Mouse (Mus musculus) limb, embryonic 15.5 days (tissue): ENCODE results near the gene Itgb1. TPM values are rescaled to one million over a fixed set of nuclear protein-coding genes. Genes with fewer than 3 reads are reported as not detected.

Source experiments
- ATAC-seq: fragments of 200-750 bp; cut with Nextera tagmentation; 2 replicates; pipeline ENCODE4 v1.8.0; 2017; ENCODE audit warnings: low read depth, moderate TSS enrichment; ENCODE audit not compliant: insufficient number of reproducible peaks, low FRiP score, low TSS enrichment
- H3K27ac ChIP-seq: fragments of 300-500 bp; sonication (generic); 2 replicates; pipeline ENCODE4 v1.5.1; 2015; ENCODE audit warnings: moderate library complexity, mild to moderate bottlenecking, inconsistent platforms
- H3K27me3 ChIP-seq: fragments of 300-500 bp; sonication (generic); 2 replicates; pipeline ENCODE4 v1.6.1; 2015; ENCODE audit warnings: inconsistent platforms
- H3K36me3 ChIP-seq: fragments of 300-500 bp; sonication (generic); 2 replicates; pipeline ENCODE4 v1.6.1; 2015; ENCODE audit warnings: inconsistent platforms
- H3K4me1 ChIP-seq: fragments of 300-500 bp; sonication (generic); 2 replicates; pipeline ENCODE4 v1.6.1; 2015; ENCODE audit warnings: inconsistent platforms
- H3K4me2 ChIP-seq: fragments of 300-500 bp; sonication (generic); 2 replicates; pipeline ENCODE4 v1.6.1; 2015; ENCODE audit warnings: mild to moderate bottlenecking, inconsistent platforms
- H3K4me3 ChIP-seq: fragments of 300-500 bp; sonication (generic); 2 replicates; pipeline ENCODE4 v1.5.1; 2015; ENCODE audit warnings: mild to moderate bottlenecking, inconsistent platforms
- H3K9ac ChIP-seq: fragments of 300-500 bp; sonication (generic); 2 replicates; pipeline ENCODE4 v1.6.1; 2015; ENCODE audit warnings: inconsistent platforms
- H3K9me3 ChIP-seq: fragments of 300-500 bp; sonication (generic); 2 replicates; pipeline ENCODE4 v1.6.1; 2016; ENCODE audit warnings: inconsistent platforms
- WGBS: fragments of 180-500 bp; shearing (Covaris S2); methylation state at CpG from one replicate; pipeline ENCODE4 v1.1.7; 2015; 5-methylcytosine and 5-hydroxymethylcytosine counted together
- polyA plus RNA-seq: library from polyadenylated mRNA; unstranded; fragments of >200 nt; fragmentation: Nextera tagmentation; extraction: Ambion mirVana; gene quantifications from 2 replicates; pipeline ENCODE4 v1.2.1, GENCODE M21; 2015

Gene Itgb1
- polyA plus RNA-seq, 1 experiment from 2014 or later: 269 TPM

- H3K4me2 ChIP-seq: no peak overlapping the region
- no peak for ATAC-seq
- no peak overlapping the region for H3K9ac ChIP-seq
- H3K27me3 ChIP-seq: no peaks in the 10 kb centered on the region
- peaks cover 18% of the 10 kb centered on the region for H3K4me1 ChIP-seq
- H3K9me3 ChIP-seq: no peaks in the 10 kb centered on the region
- H3K27ac ChIP-seq: no peak overlapping the region
- WGBS: 81% methylated on average over 3 of the region's 3 CpGs
- H3K4me3 ChIP-seq: no peak overlapping the region
- no peaks in the 10 kb centered on the region for H3K36me3 ChIP-seq
Measured at GRCm38 (mm10) chr8:128688679-128689078, 3.2 kb downstream of the Itgb1 start.

GRCm38 (mm10) chr8:128690056-128690455, 4.6 kb downstream of the Itgb1 start:
- ATAC-seq: no peak
- Histone ChIP-seq H3K36me3 (no peaks in the 10 kb centered on the region), H3K4me1 (peaks cover 18% of the 10 kb centered on the region), H3K4me2 (no peak overlapping the region), H3K9me3 (no peaks in the 10 kb centered on the region), H3K27me3 (no peaks in the 10 kb centered on the region), H3K27ac (no peak overlapping the region), H3K4me3 (no peak overlapping the region), H3K9ac (no peak overlapping the region)
- WGBS: 76% methylated on average over 1 of the region's 1 CpGs

- Histone ChIP-seq H3K9me3 (no peaks in the 10 kb centered on the region), H3K9ac (no peak overlapping the region), H3K4me1 (no peaks in the 10 kb centered on the region), H3K4me3 (no peak overlapping the region), H3K4me2 (no peak overlapping the region), H3K27ac (no peak overlapping the region), H3K27me3 (no peaks in the 10 kb centered on the region), H3K36me3 (no peaks in the 10 kb centered on the region; the same call in 1 of the 2 replicates)
- WGBS: 93% methylated on average over 1 of the region's 1 CpGs
- ATAC-seq: no peak
Measured at GRCm38 (mm10) chr8:128696701-128697397, 11.4 kb downstream of the Itgb1 start.

- H3K9ac ChIP-seq: no peak overlapping the region
- H3K27ac ChIP-seq: no peak overlapping the region
- 70% methylated on average over 3 of the region's 3 CpGs for WGBS
- no peak overlapping the region for H3K4me2 ChIP-seq
- no peaks in the 10 kb centered on the region for H3K27me3 ChIP-seq
- no peaks in the 10 kb centered on the region; the same call in 1 of the 2 replicates for H3K36me3 ChIP-seq
- no peak for ATAC-seq
- no peaks in the 10 kb centered on the region for H3K4me1 ChIP-seq
- no peaks in the 10 kb centered on the region for H3K9me3 ChIP-seq
- no peak overlapping the region for H3K4me3 ChIP-seq
Measured at GRCm38 (mm10) chr8:128697945-128698344, 12.5 kb downstream of the Itgb1 start.

GRCm38 (mm10) chr8:128704376-128704775, 18.9 kb downstream of the Itgb1 start:
- Histone ChIP-seq H3K4me1 (no peaks in the 10 kb centered on the region), H3K4me2 (no peak overlapping the region), H3K9ac (no peak overlapping the region), H3K4me3 (no peak overlapping the region), H3K36me3 (peaks cover 18% of the 10 kb centered on the region), H3K27me3 (no peaks in the 10 kb centered on the region), H3K9me3 (no peaks in the 10 kb centered on the region), H3K27ac (no peak overlapping the region)
- 85% methylated on average over 1 of the region's 1 CpGs for WGBS
- no peak for ATAC-seq

- Histone ChIP-seq H3K27me3 (no peaks in the 10 kb centered on the region), H3K9ac (no peak overlapping the region), H3K4me2 (no peak overlapping the region), H3K27ac (no peak overlapping the region), H3K4me3 (no peak overlapping the region), H3K36me3 (peaks cover 19% of the 10 kb centered on the region), H3K9me3 (no peaks in the 10 kb centered on the region), H3K4me1 (no peaks in the 10 kb centered on the region)
- 77% methylated on average over 2 of the region's 2 CpGs for WGBS
- ATAC-seq: no peak
Measured at GRCm38 (mm10) chr8:128704836-128705235, 19.4 kb downstream of the Itgb1 start.

GRCm38 (mm10) chr8:128709261-128709660, 23.8 kb downstream of the Itgb1 start:
- Histone ChIP-seq H3K27me3 (no peaks in the 10 kb centered on the region), H3K4me3 (no peak overlapping the region), H3K9me3 (no peaks in the 10 kb centered on the region), H3K4me2 (no peak overlapping the region), H3K36me3 (peaks cover 48% of the 10 kb centered on the region), H3K27ac (no peak overlapping the region), H3K9ac (no peak overlapping the region), H3K4me1 (no peaks in the 10 kb centered on the region)
- 53% methylated on average over 3 of the region's 3 CpGs for WGBS
- ATAC-seq: no peak

- H3K4me1 ChIP-seq: no peaks in the 10 kb centered on the region
- H3K9me3 ChIP-seq: no peaks in the 10 kb centered on the region
- ATAC-seq: no peak
- H3K27me3 ChIP-seq: no peaks in the 10 kb centered on the region
- no peak overlapping the region for H3K4me2 ChIP-seq
- H3K9ac ChIP-seq: no peak overlapping the region
- no peak overlapping the region for H3K27ac ChIP-seq
- H3K36me3 ChIP-seq: peaks cover 65% of the 10 kb centered on the region
- no peak overlapping the region for H3K4me3 ChIP-seq
Measured at GRCm38 (mm10) chr8:128716184-128716583, 30.7 kb downstream of the Itgb1 start.

GRCm38 (mm10) chr8:128724819-128725218, 39.4 kb downstream of the Itgb1 start:
- ATAC-seq: no peak
- Histone ChIP-seq H3K9ac (no peak overlapping the region), H3K36me3 (peaks cover 43% of the 10 kb centered on the region), H3K4me1 (no peaks in the 10 kb centered on the region), H3K4me2 (no peak overlapping the region), H3K27me3 (no peaks in the 10 kb centered on the region), H3K9me3 (no peaks in the 10 kb centered on the region), H3K4me3 (no peak overlapping the region), H3K27ac (no peak overlapping the region)
- 70% methylated on average over 1 of the region's 1 CpGs for WGBS

GRCm38 (mm10) chr8:128727213-128727612, 41.8 kb downstream of the Itgb1 start:
- no peaks in the 10 kb centered on the region for H3K27me3 ChIP-seq
- no peak overlapping the region for H3K27ac ChIP-seq
- H3K4me2 ChIP-seq: no peak overlapping the region
- H3K4me3 ChIP-seq: no peak overlapping the region
- H3K4me1 ChIP-seq: no peaks in the 10 kb centered on the region
- no peak for ATAC-seq
- WGBS: 84% methylated on average over 1 of the region's 1 CpGs
- no peak overlapping the region for H3K9ac ChIP-seq
- H3K36me3 ChIP-seq: peaks cover 51% of the 10 kb centered on the region
- no peaks in the 10 kb centered on the region for H3K9me3 ChIP-seq

- Histone ChIP-seq H3K4me1 (no peaks in the 10 kb centered on the region), H3K9me3 (no peaks in the 10 kb centered on the region), H3K27ac (no peak overlapping the region), H3K36me3 (peaks cover 56% of the 10 kb centered on the region), H3K4me3 (no peak overlapping the region), H3K4me2 (no peak overlapping the region), H3K27me3 (no peaks in the 10 kb centered on the region), H3K9ac (no peak overlapping the region)
- ATAC-seq: no peak
- WGBS: 80% methylated on average over 2 of the region's 2 CpGs
Measured at GRCm38 (mm10) chr8:128732254-128732653, 46.8 kb downstream of the Itgb1 start.

GRCm38 (mm10) chr8:128734118-128734517, 48.7 kb downstream of the Itgb1 start:
- no peaks in the 10 kb centered on the region for H3K9me3 ChIP-seq
- WGBS: 98% methylated on average over 3 of the region's 3 CpGs
- H3K36me3 ChIP-seq: peaks cover 54% of the 10 kb centered on the region
- no peak overlapping the region for H3K9ac ChIP-seq
- no peak overlapping the region for H3K4me2 ChIP-seq
- H3K27me3 ChIP-seq: no peaks in the 10 kb centered on the region
- H3K27ac ChIP-seq: no peak overlapping the region
- no peak overlapping the region for H3K4me3 ChIP-seq
- no peaks in the 10 kb centered on the region for H3K4me1 ChIP-seq
- no peak for ATAC-seq

- Histone ChIP-seq H3K27ac (no peak overlapping the region), H3K4me2 (no peak overlapping the region), H3K9ac (no peak overlapping the region), H3K27me3 (no peaks in the 10 kb centered on the region), H3K4me1 (no peaks in the 10 kb centered on the region), H3K9me3 (no peaks in the 10 kb centered on the region), H3K36me3 (peaks cover 51% of the 10 kb centered on the region), H3K4me3 (no peak overlapping the region)
- ATAC-seq: no peak
- 93% methylated on average over 3 of the region's 3 CpGs for WGBS
Measured at GRCm38 (mm10) chr8:128735692-128736091, 50.2 kb downstream of the Itgb1 start.
